Mouse (Mus musculus): Measurements from ENCODE around the gene Nop14.

GRCm38 (mm10) chr5:34670280-34670679 lies 10.3 kb upstream of the Nop14 start:
- no peak for TF ChIP-seq POLR2A (IDR thresholded peaks at IDR 0.05; ENCODE audit: low read depth, low read length)
- TF ChIP-seq CTCF (IDR thresholded peaks at IDR 0.05; ENCODE audit: borderline replicate concordance, insufficient read depth, low read length), result no peak

All from embryonic fibroblast, embryonic 13.5 days (primary cell).